Mouse (Mus musculus): ENCODE results near the gene Auh. TPM values are rescaled to one million over a fixed set of nuclear protein-coding genes. Genes with fewer than 3 reads are reported as not detected.
A peak's percentile ranks its signal among the peaks of the same experiment; 100 is the strongest.

Auh gene
- total RNA-seq, 2 experiments from 2014 or later, result 108 to 111 TPM

- peak in 1 of 2 experiments; percentile 30 for DNase-seq (ENCODE audit: low spot score in 2 of 2)
These were observed 49.6 kb downstream of the Auh start for GRCm38 (mm10) chr13:52879918-52880317.

- DNase-seq (ENCODE audit: low spot score in 2 of 2), result peak in 1 of 2 experiments; percentile 51
These were observed 50.2 kb downstream of the Auh start for GRCm38 (mm10) chr13:52879291-52879690.

- DNase-seq (ENCODE audit: low spot score in 2 of 2), result no peak
These were observed 50.7 kb downstream of the Auh start for GRCm38 (mm10) chr13:52878823-52879222.

GRCm38 (mm10) chr13:52875541-52876325 is 53.7 kb downstream of the Auh start:
- peak in 1 of 2 experiments; percentile 34 for DNase-seq (ENCODE audit: low spot score in 2 of 2)

- no peak for DNase-seq (ENCODE audit: low spot score in 2 of 2)
These were observed 54.4 kb downstream of the Auh start for GRCm38 (mm10) chr13:52875089-52875488.

- DNase-seq (ENCODE audit: low spot score in 2 of 2), result no peak
These were observed 55.1 kb downstream of the Auh start for GRCm38 (mm10) chr13:52874338-52874737.

- DNase-seq (ENCODE audit: low spot score in 2 of 2), result no peak
These were observed 55.6 kb downstream of the Auh start for GRCm38 (mm10) chr13:52873923-52874322.

- peak; percentile 48 to 74 for DNase-seq (ENCODE audit: low spot score in 2 of 2)
These were observed 63.3 kb downstream of the Auh start for GRCm38 (mm10) chr13:52866005-52866792.

- DNase-seq (ENCODE audit: low spot score in 2 of 2), result no peak
These were observed 66.0 kb downstream of the Auh start for GRCm38 (mm10) chr13:52863436-52863835.

- no peak for DNase-seq (ENCODE audit: low spot score in 2 of 2)
These were observed 69.3 kb downstream of the Auh start for GRCm38 (mm10) chr13:52860006-52860685.

- peak in 1 of 2 experiments; percentile 74 for DNase-seq (ENCODE audit: low spot score in 2 of 2)
These were observed 70.2 kb downstream of the Auh start for GRCm38 (mm10) chr13:52859065-52859820.

- DNase-seq (ENCODE audit: low spot score in 2 of 2), result no peak
These were observed 71.1 kb downstream of the Auh start for GRCm38 (mm10) chr13:52858373-52858772.

GRCm38 (mm10) chr13:52857781-52858180 is 71.7 kb downstream of the Auh start:
- no peak for DNase-seq (ENCODE audit: low spot score in 2 of 2)

GRCm38 (mm10) chr13:52853536-52853935 is 75.9 kb downstream of the Auh start:
- no peak for DNase-seq (ENCODE audit: low spot score in 2 of 2)

- no peak for DNase-seq (ENCODE audit: low spot score in 2 of 2)
These were observed 77.6 kb downstream of the Auh start for GRCm38 (mm10) chr13:52851886-52852285.

- no peak for DNase-seq (ENCODE audit: low spot score in 2 of 2)
These were observed 79.3 kb downstream of the Auh start for GRCm38 (mm10) chr13:52850024-52850723.

GRCm38 (mm10) chr13:52849394-52849801 is 80.1 kb downstream of the Auh start:
- no peak for DNase-seq (ENCODE audit: low spot score in 2 of 2)

- DNase-seq (ENCODE audit: low spot score in 2 of 2), result no peak
These were observed 82.0 kb downstream of the Auh start for GRCm38 (mm10) chr13:52847481-52847880.

GRCm38 (mm10) chr13:52847071-52847470 is 82.4 kb downstream of the Auh start:
- DNase-seq (ENCODE audit: low spot score in 2 of 2), result peak in 1 of 2 experiments; percentile 31

- no peak for DNase-seq (ENCODE audit: low spot score in 2 of 2)
These were observed 83.9 kb downstream of the Auh start for GRCm38 (mm10) chr13:52845618-52846017.
